ENCODE assay signal across 12 mouse cellular contexts in the genomic region with DNA sequence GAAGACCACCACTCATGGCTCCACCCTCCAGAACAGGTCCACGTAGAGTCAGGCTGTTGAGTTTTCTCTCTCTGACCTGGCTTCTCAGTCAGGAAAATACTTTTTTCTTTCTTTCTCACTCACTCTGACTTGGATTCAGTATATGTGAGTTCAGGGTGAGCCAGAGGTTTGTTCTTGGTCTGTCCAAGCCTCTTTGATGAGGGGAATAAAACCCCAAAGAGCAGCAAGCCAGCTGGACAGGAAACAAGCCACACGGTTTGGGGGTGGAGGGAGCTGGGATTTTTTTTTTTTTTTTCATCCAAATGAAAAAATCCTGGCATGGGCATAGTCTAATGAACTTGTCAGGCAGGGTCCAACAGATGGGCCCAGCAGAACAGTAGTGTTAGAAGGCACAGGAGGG.
DNase-seq lines count a peak whose midpoint lies in the region; ATAC-seq and TF ChIP-seq lines count a peak whose summit lies in the region.
"Had no signal": no experiment of that assay in that cellular context is flagged by ENCODE, and none has a peak within 500 bp of the region (broad histone marks: within the 10 kb centered on the region; RNA-seq: fewer than 3 reads in every experiment).

No protein-coding gene starts in this region.

- DNase-seq in forebrain, postnatal 0 days, result no peak
- DNase-seq in kidney, adult 9 months, result no peak
- peak; percentile 40 for DNase-seq in lung, postnatal 36 days
- no peak for DNase-seq in embryo, embryonic 10 days (ENCODE audit: low spot score)
- DNase-seq: left cerebral cortex, postnatal 4 days had no signal

- no peaks in the 10 kb centered on the region for H3K9me3 ChIP-seq in forebrain, postnatal 0 days (ENCODE audit: low read length)
- no peaks in the 10 kb centered on the region for H3K9me3 ChIP-seq in forebrain, embryonic 12.5 days
- H3K9me3 ChIP-seq in kidney, embryonic 16.5 days (ENCODE audit: low read length), result no peaks in the 10 kb centered on the region
- H3K9me3 ChIP-seq in embryonic facial prominence, embryonic 15.5 days (replicated peaks), result no peaks in the 10 kb centered on the region
- H3K9me3 ChIP-seq: forebrain, embryonic 15.5 days; G1E; midbrain, embryonic 12.5 days had no signal

- peaks cover 7% of the 10 kb centered on the region; the same call in 1 of the 2 replicates for H3K4me1 ChIP-seq in forebrain, postnatal 0 days (ENCODE audit: insufficient read depth)
- H3K4me1 ChIP-seq in forebrain, embryonic 12.5 days, result no peaks in the 10 kb centered on the region; the same call in 1 of the 2 replicates
- peaks cover 39% of the 10 kb centered on the region for H3K4me1 ChIP-seq in kidney, embryonic 16.5 days (ENCODE audit: insufficient read depth, low read length)
- peaks cover 37% of the 10 kb centered on the region for H3K4me1 ChIP-seq in embryonic facial prominence, embryonic 15.5 days

- H3K27ac ChIP-seq in forebrain, postnatal 0 days (ENCODE audit: low read depth, low read length), result peak overlapping the region; percentile 21; the same call in 1 of the 2 replicates
- H3K27ac ChIP-seq in forebrain, embryonic 12.5 days, result no peak overlapping the region
- peak overlapping the region; percentile 66 for H3K27ac ChIP-seq in kidney, embryonic 16.5 days (ENCODE audit: low read length)
- peak overlapping the region; percentile 59; the same call in 1 of the 2 replicates for H3K27ac ChIP-seq in embryonic facial prominence, embryonic 15.5 days (replicated peaks)
- H3K27ac ChIP-seq: forebrain, embryonic 15.5 days; midbrain, embryonic 12.5 days had no signal

- no peak for TF ChIP-seq CTCF in forebrain, postnatal 0 days (IDR thresholded peaks at IDR 0.05; ENCODE audit: low read depth)

- H3K4me2 ChIP-seq in forebrain, postnatal 0 days (ENCODE audit: low read depth), result no peak overlapping the region
- H3K4me2 ChIP-seq in forebrain, embryonic 12.5 days, result no peak overlapping the region
- no peak overlapping the region for H3K4me2 ChIP-seq in kidney, embryonic 16.5 days (replicated peaks; ENCODE audit: low read depth, low read length)
- no peak overlapping the region for H3K4me2 ChIP-seq in embryonic facial prominence, embryonic 15.5 days (replicated peaks)
- H3K4me2 ChIP-seq: forebrain, embryonic 15.5 days; midbrain, embryonic 12.5 days had no signal

- no peak overlapping the region for H3K9ac ChIP-seq in forebrain, postnatal 0 days
- no peak overlapping the region for H3K9ac ChIP-seq in forebrain, embryonic 12.5 days
- no peak overlapping the region for H3K9ac ChIP-seq in kidney, embryonic 16.5 days (replicated peaks; ENCODE audit: low read length)
- no peak overlapping the region for H3K9ac ChIP-seq in embryonic facial prominence, embryonic 15.5 days
- H3K9ac ChIP-seq: forebrain, embryonic 15.5 days; midbrain, embryonic 12.5 days had no signal

- no peak overlapping the region for H3K4me3 ChIP-seq in forebrain, postnatal 0 days (ENCODE audit: low read depth, low read length)
- no peak overlapping the region for H3K4me3 ChIP-seq in forebrain, embryonic 12.5 days (replicated peaks)
- no peak overlapping the region for H3K4me3 ChIP-seq in kidney, embryonic 16.5 days (ENCODE audit: low read length)
- no peak overlapping the region for H3K4me3 ChIP-seq in embryonic facial prominence, embryonic 15.5 days (replicated peaks)
- H3K4me3 ChIP-seq: forebrain, embryonic 15.5 days; midbrain, embryonic 12.5 days had no signal

- WGBS in forebrain, postnatal 0 days, result 39% methylated on average over 2 of the region's 2 CpGs
- 64% methylated on average over 2 of the region's 2 CpGs for WGBS in forebrain, embryonic 12.5 days
- WGBS in kidney, embryonic 16.5 days, result 29% methylated on average over 2 of the region's 2 CpGs
- 39% methylated on average over 2 of the region's 2 CpGs for WGBS in embryonic facial prominence, embryonic 15.5 days

- no peaks in the 10 kb centered on the region for H3K27me3 ChIP-seq in forebrain, postnatal 0 days (ENCODE audit: insufficient read depth, low read length)
- no peaks in the 10 kb centered on the region for H3K27me3 ChIP-seq in forebrain, embryonic 12.5 days
- no peaks in the 10 kb centered on the region for H3K27me3 ChIP-seq in kidney, embryonic 16.5 days (ENCODE audit: insufficient read depth, low read length)
- H3K27me3 ChIP-seq in embryonic facial prominence, embryonic 15.5 days, result no peaks in the 10 kb centered on the region
- H3K27me3 ChIP-seq: forebrain, embryonic 15.5 days; midbrain, embryonic 12.5 days had no signal

- peaks cover 5% of the 10 kb centered on the region; the same call in 1 of the 2 replicates for H3K36me3 ChIP-seq in forebrain, postnatal 0 days (ENCODE audit: insufficient read depth)
- 0 out of 2 replicates have a peak, but pooled peaks cover 6% of the 10 kb centered on the region for H3K36me3 ChIP-seq in forebrain, embryonic 12.5 days (replicated peaks)
- 0 out of 2 replicates have a peak, but pooled peaks cover 7% of the 10 kb centered on the region for H3K36me3 ChIP-seq in kidney, embryonic 16.5 days (ENCODE audit: insufficient read depth, low read length)
- H3K36me3 ChIP-seq in embryonic facial prominence, embryonic 15.5 days, result peaks cover 8% of the 10 kb centered on the region; the same call in 1 of the 2 replicates

- ATAC-seq in forebrain, postnatal 0 days, result no peak
- no peak for ATAC-seq in forebrain, embryonic 12.5 days (ENCODE audit: low FRiP score)
- ATAC-seq in kidney, embryonic 16.5 days (ENCODE audit: low FRiP score, low TSS enrichment), result no peak
- ATAC-seq in embryonic facial prominence, embryonic 15.5 days (ENCODE audit: insufficient number of reproducible peaks, low FRiP score, low TSS enrichment, low read depth), result no peak
- no peak for ATAC-seq in inflammation-experienced regulatory T-cells, adult 6 months
- ATAC-seq: forebrain, embryonic 15.5 days had no signal
